Mouse (Mus musculus) MEL (cell line): ENCODE data around the gene Teddm1a. TPM values are rescaled to one million over a fixed set of nuclear protein-coding genes. Genes with fewer than 3 reads are reported as not detected.

Experiments used
- DNase-seq: peaks from one replicate; pipeline ENCODE4 v3.0.0; 2011; ENCODE audit warnings: low read depth, low spot score
- H3K27ac ChIP-seq: 2 replicates; pipeline ENCODE4 v1.5.1; 2012; ENCODE audit warnings: low read depth, mild to moderate bottlenecking, control low read depth, low read length, moderate library complexity; ENCODE audit not compliant: control insufficient read depth
- H3K27me3 ChIP-seq, 2 experiments: fragments of 150-350 bp in 1 of 2; sonication (generic) in 1 of 2; 2 replicates each; pipeline ENCODE4 v1.6.1; 2012; ENCODE audit warnings: low read length in 2 of 2, mild to moderate bottlenecking in 2 of 2, improper control_type of control experiment in 1 of 2, moderate library complexity in 1 of 2; ENCODE audit not compliant: insufficient read depth in 2 of 2, control insufficient read depth in 1 of 2
- H3K36me3 ChIP-seq, 2 experiments: 2 replicates each; pipeline ENCODE4 v1.6.1; 2012 to 2014; ENCODE audit warnings: low read length in 2 of 2, improper control_type of control experiment in 1 of 2, inconsistent platforms in 1 of 2, mild to moderate bottlenecking in 1 of 2; ENCODE audit not compliant: insufficient read depth in 2 of 2, control insufficient read depth in 1 of 2
- H3K4me1 ChIP-seq, 2 experiments: fragments of 150-350 bp in 1 of 2; sonication (generic) in 1 of 2; 2 replicates each; pipeline ENCODE4 v1.6.1; 2012; ENCODE audit warnings: low read length in 2 of 2, improper control_type of control experiment in 1 of 2, mild to moderate bottlenecking in 1 of 2; ENCODE audit not compliant: insufficient read depth in 2 of 2, control insufficient read depth in 1 of 2
- H3K4me3 ChIP-seq, 2 experiments: fragments of 150-350 bp in 1 of 2; sonication (generic) in 1 of 2; 2 replicates each; pipeline ENCODE4 v1.5.1; 2012; ENCODE audit warnings: low read depth in 2 of 2, low read length in 2 of 2, mild to moderate bottlenecking in 2 of 2, moderate library complexity in 2 of 2, control low read depth in 1 of 2, improper control_type of control experiment in 1 of 2; ENCODE audit not compliant: control insufficient read depth in 1 of 2, insufficient read depth in 1 of 2
- H3K79me2 ChIP-seq: 2 replicates; pipeline ENCODE4 v1.6.1; 2012; ENCODE audit warnings: mild to moderate bottlenecking, low read length, moderate library complexity; ENCODE audit not compliant: control insufficient read depth, poor library complexity, insufficient read depth
- H3K9ac ChIP-seq: 2 replicates; pipeline ENCODE4 v1.6.1; 2012; ENCODE audit warnings: low read depth, mild to moderate bottlenecking, control low read depth, low read length, moderate library complexity; ENCODE audit not compliant: control insufficient read depth, poor library complexity, severe bottlenecking
- H3K9me3 ChIP-seq: fragments of 150-350 bp; sonication (generic); replicated peaks from 2 replicates; pipeline ENCODE4 v1.6.1; 2012; ENCODE audit warnings: mild to moderate bottlenecking, low read length, improper control_type of control experiment, moderate library complexity; ENCODE audit not compliant: insufficient read depth
- BHLHE40 ChIP-seq: IDR thresholded peaks from 2 replicates; pipeline ENCODE4 v1.6.1; 2012; ENCODE audit warnings: low read depth, mild to moderate bottlenecking, inconsistent platforms, low read length, improper control_type of control experiment, borderline replicate concordance
- CHD1 ChIP-seq: IDR thresholded peaks from 2 replicates; pipeline ENCODE4 v1.6.1; 2012; ENCODE audit warnings: low read depth, mild to moderate bottlenecking, inconsistent platforms, low read length, improper control_type of control experiment
- CHD2 ChIP-seq: IDR thresholded peaks from 2 replicates; pipeline ENCODE4 v1.6.1; 2011; ENCODE audit warnings: low read length, improper control_type of control experiment
- CTCF ChIP-seq, 3 experiments: IDR thresholded peaks in 2 of 3; conservative IDR thresholded peaks in 1 of 3; 2 replicates each; pipeline ENCODE4 v1.5.1; 2011 to 2012; ENCODE audit warnings: low read length in 3 of 3, low read depth in 2 of 3, mild to moderate bottlenecking in 2 of 3, improper control_type of control experiment in 1 of 3, inconsistent platforms in 1 of 3, mixed read lengths in 1 of 3, moderate library complexity in 1 of 3; ENCODE audit not compliant: control insufficient read depth in 1 of 3, insufficient read depth in 1 of 3, poor library complexity in 1 of 3, severe bottlenecking in 1 of 3
- E2F4 ChIP-seq: IDR thresholded peaks from 2 replicates; pipeline ENCODE4 v1.6.1; 2011; ENCODE audit warnings: low read depth, low read length, improper control_type of control experiment, borderline replicate concordance
- ELF1 ChIP-seq: IDR thresholded peaks from 2 replicates; pipeline ENCODE4 v1.6.1; 2014; ENCODE audit warnings: low read depth, mild to moderate bottlenecking, inconsistent platforms, low read length, improper control_type of control experiment, moderate library complexity
- KAT2A ChIP-seq: conservative IDR thresholded peaks from 2 replicates; pipeline ENCODE4 v1.6.1; 2012; ENCODE audit warnings: low read depth, low read length, improper control_type of control experiment, inconsistent platforms
- MAFK ChIP-seq: IDR thresholded peaks from 2 replicates; pipeline ENCODE4 v1.6.1; 2011; ENCODE audit warnings: low read depth, mild to moderate bottlenecking, low read length, improper control_type of control experiment, borderline replicate concordance
- MEF2A ChIP-seq: IDR thresholded peaks from 2 replicates; pipeline ENCODE4 v1.6.1; 2014; ENCODE audit warnings: low read depth, mild to moderate bottlenecking, inconsistent platforms, low read length, improper control_type of control experiment; ENCODE audit not compliant: poor library complexity, insufficient replicate concordance, severe bottlenecking; ENCODE audit errors: extremely low read depth
- MXI1 ChIP-seq: IDR thresholded peaks from 2 replicates; pipeline ENCODE4 v1.6.1; 2011; ENCODE audit warnings: mild to moderate bottlenecking, low read depth, low read length, improper control_type of control experiment
- NELFE ChIP-seq: IDR thresholded peaks from 2 replicates; pipeline ENCODE4 v1.6.1; 2011; ENCODE audit warnings: low read depth, low read length, improper control_type of control experiment
- POLR2AphosphoS5 ChIP-seq: IDR thresholded peaks from 2 replicates; pipeline ENCODE4 v1.6.1; 2012; ENCODE audit warnings: low read depth, borderline replicate concordance, mild to moderate bottlenecking, inconsistent platforms, low read length, moderate library complexity, mixed read lengths
- RAD21 ChIP-seq: IDR thresholded peaks from 2 replicates; pipeline ENCODE4 v1.6.1; 2011; ENCODE audit warnings: mild to moderate bottlenecking, low read depth, low read length, improper control_type of control experiment
- SIN3A ChIP-seq: IDR thresholded peaks from 2 replicates; pipeline ENCODE4 v1.6.1; 2012; ENCODE audit warnings: low read length, improper control_type of control experiment, inconsistent platforms
- SMC3 ChIP-seq: IDR thresholded peaks from 2 replicates; pipeline ENCODE4 v1.6.1; 2011; ENCODE audit warnings: low read depth, low read length, improper control_type of control experiment
- TAL1 ChIP-seq: IDR thresholded peaks from 2 replicates; pipeline ENCODE4 v1.6.1; 2012; ENCODE audit warnings: mild to moderate bottlenecking, inconsistent platforms, low read length, moderate library complexity, mixed read lengths
- TBP ChIP-seq: IDR thresholded peaks from 2 replicates; pipeline ENCODE4 v1.8.0; 2011; ENCODE audit warnings: low read depth, low read length, improper control_type of control experiment
- TCF12 ChIP-seq: IDR thresholded peaks from 2 replicates; pipeline ENCODE4 v1.6.1; 2014; ENCODE audit warnings: low read depth, mild to moderate bottlenecking, inconsistent platforms, low read length, improper control_type of control experiment, moderate library complexity
- UBTF ChIP-seq: IDR thresholded peaks from 2 replicates; pipeline ENCODE4 v1.6.1; 2012; ENCODE audit warnings: low read depth, mild to moderate bottlenecking, inconsistent platforms, low read length, improper control_type of control experiment, moderate library complexity, borderline replicate concordance; ENCODE audit not compliant: insufficient read depth
- ZC3H11A ChIP-seq: IDR thresholded peaks from 2 replicates; pipeline ENCODE4 v1.6.1; 2012; ENCODE audit warnings: low read depth, mild to moderate bottlenecking, inconsistent platforms, low read length, improper control_type of control experiment
- ZMIZ1 ChIP-seq: IDR thresholded peaks from 2 replicates; pipeline ENCODE4 v1.6.1; 2012; ENCODE audit warnings: low read depth, mild to moderate bottlenecking, inconsistent platforms, low read length, improper control_type of control experiment, moderate library complexity
- polyA plus RNA-seq, 2 experiments: library from polyadenylated mRNA; stranded (reverse) in 1 of 2; unstranded in 1 of 2; fragments of >175 nt in 1 of 2; fragments of >200 nt in 1 of 2; gene quantifications; 2 replicates each; pipeline versions ENCODE4 v1.2.1 to v1.2.4; 2012; ENCODE audit warnings: low replicate concordance in 2 of 2, low read depth in 1 of 2; ENCODE audit not compliant: insufficient read length in 2 of 2, insufficient read depth in 1 of 2, missing spikeins in 1 of 2
- total RNA-seq: library from RNA; depleted of rRNA; stranded (reverse); fragments of 300-350 nt; gene quantifications from 2 replicates; pipeline ENCODE4 v1.2.3, GENCODE M21; 2012

The Teddm1a gene
- total and polyA plus RNA-seq, 3 experiments: not detected

DNA sequence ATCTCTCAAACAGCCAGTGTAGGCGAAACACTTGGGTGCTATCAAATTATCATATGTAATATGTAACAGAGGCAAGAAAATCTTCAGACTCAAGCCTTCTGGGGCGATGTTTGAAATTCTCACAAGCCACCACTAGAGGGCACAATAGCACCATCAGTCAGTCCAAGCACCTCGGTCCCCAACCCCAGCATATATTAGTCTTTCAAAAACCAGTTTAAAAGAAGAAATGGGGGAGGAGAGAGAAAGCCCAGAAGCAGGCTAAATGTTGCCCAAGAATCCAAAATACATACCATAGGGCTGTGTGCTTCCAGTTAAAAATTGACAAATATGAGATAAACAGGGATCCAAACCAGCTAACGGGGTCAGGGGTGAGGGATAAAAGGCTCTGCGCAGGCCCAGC lies 3.4 kb downstream of the Teddm1a start:
- Histone ChIP-seq H3K4me3 (no peak overlapping the region), H3K27me3 (no peaks in the 10 kb centered on the region; a peak in 1 of 4 replicates), H3K79me2 (peaks cover 2% of the 10 kb centered on the region), H3K4me1 (peaks cover 0 to 4% of the 10 kb centered on the region in 2 experiments; a peak in 1 of 4 replicates), H3K9ac (no peak overlapping the region), H3K27ac (no peak overlapping the region), H3K9me3 (no peaks in the 10 kb centered on the region), H3K36me3 (peaks cover 0 to 2% of the 10 kb centered on the region in 2 experiments; a peak in 1 of 4 replicates)
- TF ChIP-seq MXI1: no peak
- TF ChIP-seq TBP: no peak
- TF ChIP-seq CHD2: no peak
- TF ChIP-seq RAD21: peak; percentile 83
- no peak for TF ChIP-seq UBTF
- no peak for TF ChIP-seq NELFE
- TF ChIP-seq ZMIZ1: no peak
- no peak for TF ChIP-seq ELF1
- TF ChIP-seq SMC3: peak; percentile 87
- TF ChIP-seq CTCF (IDR thresholded peaks at IDR 0.05 in 2 of 3, conservative IDR thresholded peaks at IDR 0.05 in 1 of 3; ENCODE audit: control insufficient read depth in 1 of 3, insufficient read depth in 1 of 3, low read depth in 2 of 3, low read length in 3 of 3, poor library complexity in 1 of 3, severe bottlenecking in 1 of 3): peak; percentile 53 to 72 (median 65)
- TF ChIP-seq TAL1: no peak
- peak; percentile 90 for TF ChIP-seq ZC3H11A
- no peak for TF ChIP-seq BHLHE40
- peak; percentile 79 for DNase-seq

DNA sequence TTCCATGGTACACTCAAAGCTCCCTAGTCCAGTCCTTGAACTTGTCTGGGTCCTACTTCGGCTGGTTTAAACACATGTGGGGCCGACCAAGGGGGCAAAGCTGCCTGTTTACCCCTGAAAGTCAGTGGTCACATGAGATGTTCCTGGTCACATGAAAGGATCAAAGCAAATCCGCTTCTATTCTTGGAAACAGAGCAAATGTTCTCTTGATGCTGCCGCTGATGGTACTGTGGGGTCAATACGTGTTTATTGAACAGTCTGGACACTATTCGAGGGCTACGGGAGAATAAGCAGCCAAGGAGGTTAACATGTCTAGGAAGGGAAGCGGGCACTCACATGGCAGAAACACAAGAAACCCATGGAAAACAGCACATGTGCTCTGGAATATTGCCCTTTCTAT lies 5.7 kb downstream of the Teddm1a start:
- H3K79me2 ChIP-seq: peaks cover 15% of the 10 kb centered on the region
- H3K27ac ChIP-seq: no peak overlapping the region
- H3K4me3 ChIP-seq: no peak overlapping the region
- peaks cover 0 to 10% of the 10 kb centered on the region in 2 experiments; a peak in 2 of 4 replicates for H3K4me1 ChIP-seq
- no peaks in the 10 kb centered on the region; a peak in 1 of 4 replicates for H3K27me3 ChIP-seq
- no peak overlapping the region for H3K9ac ChIP-seq
- no peaks in the 10 kb centered on the region for H3K9me3 ChIP-seq
- no peak for DNase-seq
- TF ChIP-seq MAFK: no peak
- no peak for TF ChIP-seq CHD1
- TF ChIP-seq TCF12: no peak
- no peak for TF ChIP-seq POLR2AphosphoS5
- no peak for TF ChIP-seq MEF2A
- TF ChIP-seq KAT2A: no peak
- TF ChIP-seq E2F4: no peak
- no peak for TF ChIP-seq SIN3A
- H3K36me3 ChIP-seq: peaks cover 0 to 6% of the 10 kb centered on the region in 2 experiments; a peak in 1 of 4 replicates
